Mouse (Mus musculus) WW6 (cell line): ENCODE measurements at regions not wholly inside any gene's neighbourhood (a gene's known extent, or its start where the extent isn't known, plus 50 kb on each side); places are given as distances from the start of the nearest gene placed in this dataset.

Source experiments
- DNase-seq: peaks from one replicate; pipeline ENCODE4 v3.0.0-alpha.2; 2013; ENCODE audit warnings: low read depth, low spot score

DNA sequence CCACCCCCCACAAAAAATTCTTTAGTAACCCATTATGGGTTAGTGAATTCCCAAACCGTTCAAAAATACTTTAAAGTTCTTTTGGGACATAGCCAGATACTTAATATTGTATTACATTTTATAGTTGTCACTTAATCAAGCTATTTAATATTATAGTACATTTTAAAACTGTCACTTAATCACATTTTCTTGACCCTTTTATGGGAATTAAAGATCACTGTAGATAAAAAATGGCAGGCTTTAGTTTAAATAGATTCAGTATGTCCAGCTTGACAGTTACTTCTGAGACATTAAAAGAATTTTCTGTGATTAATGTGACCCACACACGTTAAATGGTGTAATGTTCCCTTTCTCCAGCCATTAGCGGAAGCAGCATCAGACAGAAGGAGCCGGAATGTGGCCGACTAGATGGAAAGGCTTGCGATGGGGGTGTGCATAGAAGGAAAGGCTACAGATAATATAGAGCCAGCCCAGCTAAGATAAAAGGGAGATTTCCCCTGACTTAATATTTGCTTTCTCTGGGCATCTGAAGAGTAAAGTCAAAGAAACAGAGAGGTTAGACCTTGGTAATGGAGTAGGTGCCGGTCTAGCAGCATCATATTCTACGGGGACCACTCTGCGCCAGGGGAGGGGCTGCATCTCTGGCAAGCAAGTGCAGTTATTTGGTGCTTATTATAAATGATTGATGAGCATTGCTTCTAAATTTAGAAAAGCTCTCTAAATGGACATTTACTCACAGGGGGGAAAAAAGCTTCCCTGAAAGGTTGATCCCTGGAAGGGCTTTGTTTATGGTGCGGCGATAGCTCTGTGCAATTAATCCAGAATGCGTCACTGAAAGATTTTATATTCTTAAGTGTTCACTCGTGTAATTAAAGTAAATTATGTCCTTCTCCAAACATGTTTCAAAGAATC lies 331.8 kb upstream of the Meis1 start:
- no peak for DNase-seq

DNA sequence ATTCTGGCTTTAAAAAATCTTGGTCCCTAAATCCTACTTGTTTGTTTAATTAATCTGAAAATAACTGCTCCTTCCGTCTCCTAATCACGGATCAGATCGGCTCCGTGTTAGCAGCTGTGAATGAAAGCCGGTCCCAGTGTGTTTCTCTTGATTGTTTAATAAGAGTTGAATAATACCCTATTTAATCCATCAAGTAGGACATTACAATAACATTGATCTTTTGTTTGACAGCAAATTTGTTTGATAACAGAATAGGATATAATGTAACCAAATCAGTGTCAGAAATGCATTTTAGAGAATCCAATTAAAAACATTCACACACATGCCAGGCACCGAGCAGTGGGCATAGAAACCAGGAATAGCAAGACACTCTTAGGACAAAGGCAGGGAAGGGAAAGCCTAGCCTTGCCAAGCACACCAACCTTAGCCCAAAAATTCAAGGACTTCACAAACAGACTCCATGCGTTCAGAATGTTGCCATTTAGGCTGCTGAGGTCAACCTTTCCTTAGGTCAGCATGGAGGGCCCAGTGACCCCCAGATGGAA lies 332.5 kb upstream of the Meis1 start:
- no peak for DNase-seq

DNA sequence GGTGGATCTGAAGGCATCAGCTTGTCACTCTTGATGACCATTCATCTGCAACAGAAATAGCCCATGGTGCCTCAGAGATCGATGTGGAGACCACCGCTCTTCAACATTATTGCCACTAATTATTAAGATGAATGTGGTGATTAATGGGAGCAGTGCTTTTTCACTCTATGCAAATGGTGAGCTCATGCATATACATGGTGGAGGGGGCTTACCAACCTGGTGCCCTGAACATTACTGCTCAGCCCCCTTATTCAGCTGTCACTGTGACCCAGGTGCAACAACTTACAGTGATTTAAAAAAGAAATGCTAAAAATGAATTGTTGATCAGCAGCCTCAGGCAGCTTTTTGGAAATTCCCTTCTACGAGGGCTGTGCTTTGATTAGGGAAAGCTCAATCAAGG lies 334.9 kb upstream of the Meis1 start:
- DNase-seq, result no peak

DNA sequence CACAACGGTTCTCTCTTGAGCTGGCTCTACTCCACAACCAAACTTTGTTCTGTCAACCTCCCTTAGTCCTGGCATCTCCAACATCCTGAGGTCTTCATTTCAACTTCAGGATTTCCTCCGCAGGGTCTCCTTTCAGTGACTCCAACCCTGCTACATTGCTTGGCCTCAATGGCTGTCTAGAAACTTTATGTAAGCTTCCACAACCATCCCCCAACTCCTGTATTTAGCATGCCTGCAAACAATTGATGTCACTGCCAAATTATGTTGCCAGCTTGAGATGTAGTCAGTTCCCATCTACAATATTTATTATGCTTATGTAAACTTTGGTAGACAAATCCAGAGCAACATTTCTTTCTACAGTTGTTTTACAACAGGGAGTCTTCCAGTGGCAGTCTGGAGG lies 336.4 kb upstream of the Meis1 start:
- no peak for DNase-seq

DNA sequence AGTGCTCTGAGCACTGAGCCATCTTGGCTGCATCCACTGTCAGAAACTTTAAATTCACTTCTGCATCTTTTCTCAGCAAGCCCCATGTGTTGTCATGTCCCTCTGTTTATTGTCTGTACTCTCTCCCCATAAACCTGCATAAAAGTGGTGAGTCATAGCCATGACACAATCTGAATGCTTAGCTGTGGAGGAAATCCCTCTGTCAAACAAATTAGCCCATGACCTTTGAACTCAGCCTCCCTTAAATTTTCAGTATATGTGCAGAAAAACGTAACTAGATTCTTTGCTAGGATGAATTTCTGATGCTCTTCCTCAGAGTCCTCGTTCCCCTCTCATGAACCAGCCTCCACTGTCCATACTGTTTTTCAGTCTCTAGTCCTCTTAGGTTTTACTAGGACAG lies 337.4 kb upstream of the Meis1 start:
- DNase-seq, result no peak

DNA sequence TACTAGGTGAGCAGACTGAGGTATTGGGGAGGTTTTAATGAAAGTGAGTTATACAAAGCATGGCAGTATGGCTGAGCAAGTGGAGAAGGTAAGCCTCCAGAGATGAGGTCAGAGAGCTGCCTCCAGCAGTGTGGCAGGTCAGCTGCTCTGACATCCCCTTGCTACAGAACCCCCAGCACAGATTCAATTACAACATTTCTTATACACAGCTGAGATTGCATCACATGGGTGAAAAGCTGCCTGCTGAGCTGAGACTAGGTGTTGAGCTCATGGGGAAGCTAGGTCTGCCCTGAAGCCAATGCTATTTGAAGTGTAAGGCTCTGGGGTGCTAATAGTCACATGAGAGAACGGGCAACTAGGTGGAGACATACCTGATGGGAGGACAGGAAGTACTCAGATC lies 350.4 kb upstream of the Meis1 start:
- DNase-seq, result no peak

DNA sequence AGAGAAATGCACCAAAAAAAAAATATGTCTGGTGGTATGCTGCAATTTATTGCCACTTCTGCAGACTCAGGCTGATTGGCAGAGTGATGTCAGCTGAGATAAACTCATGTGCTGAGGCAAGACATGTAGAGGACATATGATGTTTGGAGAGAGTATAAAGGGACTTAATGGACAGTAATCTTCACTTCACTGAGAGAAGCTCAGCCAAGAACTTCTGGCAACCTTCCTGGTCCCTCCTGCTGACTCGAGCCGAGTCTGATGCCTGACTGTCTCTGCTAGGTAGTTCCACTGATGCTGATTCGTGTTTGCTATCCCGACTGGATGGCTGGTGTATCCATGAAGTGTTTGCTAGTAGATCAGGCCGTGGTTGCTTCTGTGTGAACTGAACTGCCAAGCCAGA lies 354.7 kb upstream of the Meis1 start:
- DNase-seq, result no peak

DNA sequence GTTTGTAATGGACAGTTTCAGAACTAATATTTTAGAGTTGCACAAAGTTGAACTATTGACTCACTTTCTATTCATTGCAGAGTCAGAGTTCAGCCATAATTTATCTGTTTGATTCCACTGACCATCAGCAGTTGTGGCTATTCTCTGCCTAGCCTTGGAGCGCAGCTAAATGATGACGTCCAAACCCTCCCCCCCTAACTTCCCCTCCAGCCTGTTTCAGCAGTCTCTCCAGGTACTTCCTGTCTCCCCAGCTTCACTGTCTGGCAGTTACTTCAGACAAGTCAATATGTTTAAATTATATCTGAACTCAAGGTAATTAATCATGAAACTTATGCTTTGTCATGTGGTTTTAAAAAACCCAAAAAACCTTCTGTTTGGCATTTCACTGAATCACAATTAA lies 362.1 kb upstream of the Meis1 start:
- DNase-seq, result no peak

DNA sequence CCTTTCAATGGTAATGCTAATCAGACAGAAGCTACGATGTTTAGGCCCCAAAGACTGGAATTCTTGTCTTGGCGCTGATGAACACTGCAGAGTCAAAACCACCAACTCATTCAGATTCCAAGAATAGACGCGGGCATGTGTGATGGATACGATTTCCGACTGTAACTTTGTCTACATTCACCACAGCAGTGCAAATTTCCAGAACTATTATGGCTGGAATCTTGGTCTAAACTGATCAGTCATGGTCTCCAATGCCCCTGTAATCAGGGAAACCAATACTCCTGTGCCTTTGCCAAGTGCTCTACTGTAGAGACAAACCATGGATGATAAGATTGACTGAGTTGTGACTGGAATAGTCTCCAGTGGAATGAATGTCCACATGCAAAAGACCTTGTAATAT lies 370.4 kb upstream of the Meis1 start:
- no peak for DNase-seq

DNA sequence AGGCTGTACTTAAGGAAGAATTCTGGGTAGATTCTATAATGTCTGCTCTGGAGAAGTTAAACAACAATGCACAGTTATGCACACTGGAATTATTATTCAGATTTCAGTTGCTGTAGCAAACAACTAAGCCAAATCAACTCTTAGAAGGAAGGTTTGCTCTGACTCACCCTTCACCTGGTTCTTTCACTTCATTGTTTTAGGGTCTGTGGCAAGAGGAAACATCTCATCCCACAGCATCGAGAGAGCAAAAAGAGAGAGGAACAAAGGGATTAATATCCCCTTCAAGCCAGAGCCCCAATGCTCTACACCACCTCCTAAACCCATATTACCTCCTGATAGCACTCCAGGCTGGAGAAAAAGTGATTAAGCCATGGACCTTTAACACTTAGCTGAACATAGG lies 373.4 kb upstream of the Meis1 start:
- DNase-seq, result no peak

DNA sequence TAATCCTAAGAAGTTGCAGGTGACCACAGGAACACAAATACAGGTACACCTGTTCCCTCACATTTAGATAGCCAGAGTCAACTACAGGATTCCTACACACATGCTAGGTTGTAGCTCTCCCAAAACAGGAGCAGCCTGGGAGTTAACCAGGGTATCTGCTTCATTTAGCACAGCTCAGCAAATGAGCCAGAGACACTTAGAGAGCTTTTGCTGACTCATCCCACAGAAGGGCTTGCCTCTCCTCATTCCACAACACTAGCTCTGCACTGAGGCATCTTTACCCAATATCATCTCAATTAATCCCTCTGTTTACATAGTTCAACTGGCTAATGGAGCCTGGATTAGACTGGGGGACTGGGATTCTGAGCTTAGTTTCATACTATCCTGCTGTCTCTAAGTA lies 375.6 kb upstream of the Meis1 start:
- no peak for DNase-seq

DNA sequence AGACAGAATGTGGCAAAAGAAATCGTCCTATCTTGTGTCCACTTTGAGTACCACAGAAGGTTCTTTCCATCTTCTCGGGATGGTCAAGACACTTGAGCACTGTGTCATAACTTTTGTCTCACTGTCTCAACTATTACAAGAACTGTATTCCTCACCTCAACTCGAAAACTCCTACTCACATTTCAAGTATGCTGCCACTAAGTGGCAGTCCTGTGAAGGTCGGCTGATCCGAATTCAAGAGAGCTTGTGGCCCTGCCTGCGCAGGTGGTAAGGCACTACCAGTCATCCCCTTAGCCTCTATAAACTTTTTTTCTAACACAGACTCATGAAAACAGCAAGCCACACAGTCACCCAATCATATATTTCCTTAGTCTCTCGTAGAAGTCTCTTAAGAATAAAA lies 381.6 kb upstream of the Meis1 start:
- DNase-seq, result no peak

DNA sequence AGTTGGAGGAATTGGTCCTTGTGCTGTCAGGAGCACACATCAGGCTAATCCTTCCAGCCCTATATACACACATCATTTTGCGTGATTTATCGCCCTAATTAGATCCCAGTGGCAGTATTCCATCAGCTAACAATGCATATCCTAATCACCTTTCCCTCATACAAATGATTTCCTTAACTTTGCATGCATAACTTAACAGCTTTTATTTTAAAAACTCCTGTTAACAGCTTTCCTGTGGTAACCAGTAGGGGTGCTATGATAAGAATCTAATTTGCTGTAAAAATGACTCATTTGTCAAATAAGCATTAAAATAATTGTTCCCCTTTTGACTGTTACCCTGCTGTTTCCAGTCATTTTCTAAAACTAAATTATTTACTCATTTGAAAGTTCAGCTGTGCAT lies 401.4 kb upstream of the Meis1 start:
- DNase-seq, result no peak

DNA sequence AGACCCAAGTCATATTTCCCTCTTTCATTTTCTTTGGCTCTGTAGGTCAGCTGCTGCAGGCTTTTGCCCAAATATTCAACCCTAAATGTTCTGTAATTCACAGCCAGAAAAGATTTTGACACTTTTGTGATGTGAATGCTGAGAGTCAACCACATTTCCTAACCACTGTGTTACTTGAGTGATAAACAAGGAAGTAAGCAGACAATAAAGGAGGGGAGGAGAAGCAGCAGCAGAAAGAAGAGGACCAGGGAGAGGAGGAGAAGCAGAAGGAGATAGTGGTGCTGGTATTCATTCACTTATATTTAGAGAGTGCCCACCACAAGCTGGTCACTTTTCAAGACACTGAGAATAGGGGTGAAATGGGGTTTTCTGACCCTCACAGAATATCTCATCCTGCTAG lies 404.5 kb upstream of the Meis1 start:
- DNase-seq, result no peak

DNA sequence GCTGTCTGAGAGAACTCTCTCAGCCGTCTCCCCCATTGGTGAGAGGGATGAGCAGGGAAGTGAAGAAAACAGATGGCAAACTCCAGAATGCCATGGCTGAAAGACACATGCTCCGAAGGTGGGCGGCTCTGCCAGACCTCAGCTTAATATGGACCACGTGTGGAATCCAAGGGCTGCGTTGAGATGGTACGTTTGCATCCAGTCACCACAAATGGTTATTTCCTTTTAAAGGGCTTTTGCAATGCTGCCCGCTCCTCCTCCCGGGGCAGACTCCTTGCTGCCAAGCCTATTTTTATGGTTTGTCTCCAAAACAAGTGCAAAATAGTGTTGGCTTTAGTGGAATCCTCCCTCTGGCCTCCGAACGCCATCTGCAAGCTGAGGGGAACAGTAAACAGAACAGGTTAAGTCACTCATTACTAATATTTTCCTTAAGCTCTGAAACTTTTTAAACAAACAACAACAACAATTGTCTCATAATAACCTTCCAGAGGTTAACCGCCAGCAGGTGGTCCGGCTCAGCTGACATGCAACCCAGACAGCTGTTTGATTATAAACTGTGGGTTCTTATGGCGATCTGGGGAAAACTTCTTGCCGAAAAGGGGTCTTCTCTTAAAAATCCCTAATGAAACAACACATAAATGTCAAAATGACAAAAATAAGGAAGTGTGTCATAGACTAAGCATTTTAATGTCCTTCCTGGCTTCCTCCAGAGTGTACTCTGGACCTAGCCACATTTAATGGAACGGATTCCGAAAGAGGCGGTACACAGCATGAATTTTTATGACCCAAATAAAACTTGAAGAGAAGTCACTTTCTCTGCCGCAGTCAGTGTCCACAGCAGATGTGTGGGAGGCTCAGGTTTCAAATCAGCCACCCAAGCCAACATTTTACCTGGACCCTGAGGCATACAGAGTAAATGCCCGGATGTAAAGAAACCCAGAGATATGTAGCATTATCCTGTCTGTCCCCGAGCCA lies 405.3 kb upstream of the Meis1 start:
- DNase-seq, result no peak

DNA sequence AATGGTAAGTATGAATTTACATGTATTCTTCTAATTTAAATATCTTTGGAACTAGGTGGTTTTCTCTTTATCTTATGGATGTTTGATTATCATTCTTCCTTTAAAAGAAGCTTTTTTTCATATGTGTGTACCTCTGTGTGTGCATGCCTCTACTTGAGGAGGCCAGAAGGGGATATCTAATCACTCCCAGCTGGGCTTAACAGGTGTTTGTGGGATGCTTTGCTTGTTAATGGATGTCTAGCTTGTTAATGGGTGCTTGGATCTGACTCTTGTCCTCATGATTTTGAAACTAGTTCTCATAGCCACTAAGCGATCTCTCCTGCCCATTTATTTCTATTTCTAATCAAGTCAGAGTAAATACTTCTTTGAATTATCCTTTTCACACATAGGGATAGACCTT lies 408.8 kb upstream of the Meis1 start:
- no peak for DNase-seq

DNA sequence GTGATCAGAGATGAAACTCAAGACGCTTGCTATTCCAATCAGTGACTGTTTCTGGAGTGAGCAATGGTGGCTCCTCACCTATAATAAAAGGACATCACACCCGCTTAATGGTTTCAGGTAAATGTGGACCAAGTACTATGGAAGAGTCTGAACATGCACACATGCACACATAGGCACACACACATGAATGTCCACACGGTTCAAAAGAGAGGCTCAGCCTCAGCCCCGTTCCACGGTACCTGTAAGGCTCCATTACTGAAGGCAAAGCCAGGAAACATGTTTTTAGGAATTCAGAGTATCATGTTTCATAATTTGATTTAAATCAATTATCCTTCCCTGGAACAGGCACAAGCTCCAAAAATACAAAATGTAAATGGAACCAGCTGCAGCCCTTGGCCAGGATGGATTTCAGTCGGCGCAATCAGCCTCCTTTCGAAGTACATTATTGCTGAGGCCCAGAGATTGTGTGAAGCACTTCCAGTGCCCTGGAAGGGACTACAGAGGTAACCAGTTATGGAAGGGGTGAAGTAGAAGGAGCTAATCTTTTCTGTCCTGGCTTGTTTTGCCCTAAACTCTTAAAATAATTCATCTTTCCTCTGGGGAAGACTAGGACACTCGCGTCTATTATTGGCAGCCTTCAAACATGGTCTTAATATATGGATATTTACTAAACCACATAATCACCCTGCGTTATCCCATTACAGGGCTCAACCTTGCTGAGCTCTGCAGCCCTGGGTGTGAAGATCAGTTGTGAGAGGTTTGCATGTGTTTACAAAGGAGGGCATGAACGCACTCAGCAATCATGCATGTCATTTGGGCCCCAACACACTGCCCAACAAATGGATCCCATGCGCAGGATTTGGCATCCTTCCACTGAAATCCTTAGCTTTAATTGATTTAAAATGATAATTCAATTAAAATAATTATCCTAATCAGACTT lies 415.2 kb upstream of the Meis1 start:
- DNase-seq, result no peak

DNA sequence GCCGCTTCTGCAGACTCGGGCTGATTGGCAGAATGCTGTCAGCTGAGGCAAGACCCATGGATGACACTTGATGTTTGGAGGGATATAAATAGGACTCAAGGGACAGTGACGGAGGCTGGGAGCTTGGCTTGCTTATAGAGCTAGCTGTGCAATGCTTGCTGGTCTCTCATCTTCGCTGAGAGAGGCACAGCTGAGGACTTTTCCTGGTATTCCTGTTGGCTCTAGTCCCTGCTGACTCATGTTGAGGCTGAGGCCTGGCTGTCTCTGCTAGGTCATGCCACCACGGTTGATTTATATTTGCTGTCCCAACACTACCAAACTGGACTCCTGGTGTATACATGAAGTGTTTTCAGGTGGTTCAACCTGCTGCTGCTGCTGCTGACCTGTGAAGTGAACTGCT lies 419.6 kb upstream of the Meis1 start:
- no peak for DNase-seq

DNA sequence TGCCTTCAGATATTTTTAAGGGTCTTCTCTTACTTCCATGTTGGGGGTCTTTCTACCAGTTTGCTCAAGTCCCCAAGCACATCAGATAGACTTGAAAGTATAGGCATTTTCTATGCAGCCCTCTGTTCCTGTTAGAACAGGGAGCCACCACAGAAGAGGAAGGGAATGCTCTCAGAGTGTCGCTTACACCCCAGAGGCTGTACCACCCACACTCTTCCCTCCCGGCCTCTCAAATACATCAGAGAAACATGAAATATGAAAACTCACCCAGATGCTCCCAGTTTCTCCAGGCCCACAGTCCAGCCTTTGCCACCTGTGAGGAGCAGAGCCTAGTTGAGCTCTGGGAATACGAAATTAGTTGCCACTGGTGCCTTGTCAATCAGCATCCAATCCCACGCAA lies 423.2 kb upstream of the Meis1 start:
- DNase-seq, result no peak

DNA sequence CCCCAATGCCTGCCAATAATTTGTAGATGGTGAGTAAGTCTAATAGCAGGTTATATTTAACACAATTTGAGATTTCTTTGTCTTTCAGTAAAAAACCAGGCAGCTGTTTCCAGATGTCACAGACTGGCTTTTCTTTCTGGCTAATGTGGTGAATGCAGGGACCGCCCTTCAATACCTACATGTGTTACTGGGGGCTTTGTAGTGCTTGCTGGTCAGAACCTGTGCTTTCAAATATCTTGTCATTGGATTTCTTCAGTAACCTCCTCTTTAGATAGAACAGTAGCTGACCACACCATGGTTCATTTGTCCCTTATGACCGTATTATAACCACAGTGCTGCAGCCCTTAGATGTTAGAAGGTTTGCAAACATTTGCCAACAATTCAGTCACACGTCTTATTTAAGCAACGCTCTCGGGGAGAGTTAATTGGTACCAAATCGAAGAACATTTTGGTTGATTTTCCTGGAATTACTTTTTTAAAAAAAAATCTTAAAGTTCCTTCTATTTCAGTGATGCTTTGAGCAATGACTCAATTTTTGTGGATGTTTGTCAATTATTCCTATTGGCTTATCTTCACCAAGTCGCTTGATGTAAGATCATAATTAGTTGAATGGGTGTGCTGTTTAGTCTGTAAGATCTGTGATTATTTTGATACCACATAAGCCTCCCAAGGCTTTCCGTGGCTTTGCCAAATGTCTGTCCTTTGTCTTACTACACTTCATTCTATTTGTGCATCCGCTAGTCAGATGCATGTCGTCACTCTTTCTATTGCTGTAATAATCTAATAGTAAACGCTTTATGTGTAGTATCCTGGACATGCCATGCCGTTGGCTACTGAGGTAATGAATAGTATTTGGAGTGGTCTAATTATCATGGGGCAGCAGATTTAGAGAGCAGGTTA lies 436.9 kb upstream of the Meis1 start:
- no peak for DNase-seq
